Mouse (Mus musculus): ENCODE results near the gene D930007J09Rik. TPM values are rescaled to one million over a fixed set of nuclear protein-coding genes. Genes with fewer than 3 reads are reported as not detected.

Gene D930007J09Rik
- polyA plus RNA-seq, 1 experiment from 2014 or later = not detected

- Histone ChIP-seq H3K9me3 (replicated peaks) (no peaks in the 10 kb centered on the region), H3K4me3 (replicated peaks) (no peak overlapping the region), H3K9ac (no peak overlapping the region), H3K36me3 (no peaks in the 10 kb centered on the region), H3K27me3 (no peaks in the 10 kb centered on the region), H3K27ac (no peak overlapping the region; the same call in 1 of the 2 replicates), H3K4me2 (no peak overlapping the region), H3K4me1 (replicated peaks) (peaks cover 13% of the 10 kb centered on the region)
- 37% methylated on average over 3 of the region's 3 CpGs for WGBS (ENCODE audit: insufficient replicate concordance)
- ATAC-seq (ENCODE audit: low read depth) = no peak
- no peak for DNase-seq
These were observed 30.1 kb upstream of the D930007J09Rik start for GRCm38 (mm10) chr13:32832776-32833175.

GRCm38 (mm10) chr13:32831505-32832273 lies 29.0 kb upstream of the D930007J09Rik start:
- no peak overlapping the region for H3K4me2 ChIP-seq
- H3K4me1 ChIP-seq (replicated peaks) = peaks cover 13% of the 10 kb centered on the region
- no peaks in the 10 kb centered on the region for H3K27me3 ChIP-seq
- no peaks in the 10 kb centered on the region for H3K9me3 ChIP-seq (replicated peaks)
- H3K27ac ChIP-seq = no peak overlapping the region
- H3K4me3 ChIP-seq (replicated peaks) = no peak overlapping the region
- DNase-seq (no peak), ATAC-seq (ENCODE audit: low read depth) (no peak)
- no peak overlapping the region for H3K9ac ChIP-seq
- no peaks in the 10 kb centered on the region for H3K36me3 ChIP-seq
- 52% methylated on average over 3 of the region's 3 CpGs for WGBS (ENCODE audit: insufficient replicate concordance)

GRCm38 (mm10) chr13:32828886-32829285 lies 26.2 kb upstream of the D930007J09Rik start:
- Histone ChIP-seq H3K9me3 (replicated peaks) (no peaks in the 10 kb centered on the region), H3K4me1 (replicated peaks) (peaks cover 13% of the 10 kb centered on the region), H3K36me3 (no peaks in the 10 kb centered on the region), H3K27ac (no peak overlapping the region), H3K4me3 (replicated peaks) (no peak overlapping the region), H3K4me2 (no peak overlapping the region), H3K9ac (no peak overlapping the region), H3K27me3 (no peaks in the 10 kb centered on the region)
- DNase-seq (no peak), ATAC-seq (ENCODE audit: low read depth) (no peak)
- WGBS (ENCODE audit: insufficient replicate concordance) = 14% methylated on average over 4 of the region's 4 CpGs

- WGBS (ENCODE audit: insufficient replicate concordance) = 36% methylated on average over 4 of the region's 4 CpGs
- H3K27me3 ChIP-seq = no peaks in the 10 kb centered on the region
- no peak overlapping the region for H3K9ac ChIP-seq
- DNase-seq (peak; percentile 38), ATAC-seq (ENCODE audit: low read depth) (peak; percentile 57)
- H3K27ac ChIP-seq = no peak overlapping the region
- H3K4me3 ChIP-seq (replicated peaks) = no peak overlapping the region
- H3K4me1 ChIP-seq (replicated peaks) = peaks cover 13% of the 10 kb centered on the region
- no peak overlapping the region for H3K4me2 ChIP-seq
- no peaks in the 10 kb centered on the region for H3K9me3 ChIP-seq (replicated peaks)
- H3K36me3 ChIP-seq = peaks cover 5% of the 10 kb centered on the region; the same call in 1 of the 2 replicates
These were observed 25.3 kb upstream of the D930007J09Rik start for GRCm38 (mm10) chr13:32827951-32828350.

GRCm38 (mm10) chr13:32827111-32827822 lies 24.6 kb upstream of the D930007J09Rik start:
- no peak overlapping the region for H3K9ac ChIP-seq
- no peak overlapping the region for H3K4me3 ChIP-seq (replicated peaks)
- peaks cover 5% of the 10 kb centered on the region; the same call in 1 of the 2 replicates for H3K36me3 ChIP-seq
- H3K4me2 ChIP-seq = no peak overlapping the region
- H3K4me1 ChIP-seq (replicated peaks) = peaks cover 13% of the 10 kb centered on the region
- no peaks in the 10 kb centered on the region for H3K27me3 ChIP-seq
- WGBS (ENCODE audit: insufficient replicate concordance) = 56% methylated on average over 3 of the region's 3 CpGs
- H3K9me3 ChIP-seq (replicated peaks) = no peaks in the 10 kb centered on the region
- ATAC-seq (ENCODE audit: low read depth) (no peak), DNase-seq (no peak)
- no peak overlapping the region for H3K27ac ChIP-seq

GRCm38 (mm10) chr13:32825546-32825945 lies 22.9 kb upstream of the D930007J09Rik start:
- no peak overlapping the region for H3K27ac ChIP-seq
- ATAC-seq (ENCODE audit: low read depth) (no peak), DNase-seq (no peak)
- WGBS (ENCODE audit: insufficient replicate concordance) = 76% methylated on average over 8 of the region's 8 CpGs
- H3K4me2 ChIP-seq = no peak overlapping the region
- no peaks in the 10 kb centered on the region for H3K9me3 ChIP-seq (replicated peaks)
- H3K4me1 ChIP-seq (replicated peaks) = peaks cover 10% of the 10 kb centered on the region
- H3K36me3 ChIP-seq = peaks cover 20% of the 10 kb centered on the region
- H3K9ac ChIP-seq = no peak overlapping the region
- no peaks in the 10 kb centered on the region for H3K27me3 ChIP-seq
- no peak overlapping the region for H3K4me3 ChIP-seq (replicated peaks)

- Histone ChIP-seq H3K4me3 (replicated peaks) (no peak overlapping the region), H3K4me2 (no peak overlapping the region), H3K27me3 (no peaks in the 10 kb centered on the region), H3K36me3 (peaks cover 29% of the 10 kb centered on the region), H3K4me1 (replicated peaks) (peaks cover 10% of the 10 kb centered on the region), H3K9ac (no peak overlapping the region), H3K27ac (no peak overlapping the region), H3K9me3 (replicated peaks) (no peaks in the 10 kb centered on the region)
- no peak for DNase-seq
- WGBS (ENCODE audit: insufficient replicate concordance) = 69% methylated on average over 6 of the region's 6 CpGs
- ATAC-seq (ENCODE audit: low read depth) = peak; percentile 22; the same call in 1 of the 2 replicates
These were observed 22.0 kb upstream of the D930007J09Rik start for GRCm38 (mm10) chr13:32824377-32825330.

GRCm38 (mm10) chr13:32823126-32823525 lies 20.5 kb upstream of the D930007J09Rik start:
- DNase-seq (no peak), ATAC-seq (ENCODE audit: low read depth) (no peak)
- 84% methylated on average over 6 of the region's 6 CpGs for WGBS (ENCODE audit: insufficient replicate concordance)
- 0 out of 2 replicates have a peak, but pooled peaks cover 1% of the 10 kb centered on the region for H3K4me1 ChIP-seq (replicated peaks)
- H3K27me3 ChIP-seq = no peaks in the 10 kb centered on the region
- H3K27ac ChIP-seq = no peak overlapping the region
- no peak overlapping the region for H3K4me3 ChIP-seq (replicated peaks)
- H3K9me3 ChIP-seq (replicated peaks) = no peaks in the 10 kb centered on the region
- peaks cover 42% of the 10 kb centered on the region for H3K36me3 ChIP-seq
- H3K9ac ChIP-seq = no peak overlapping the region
- H3K4me2 ChIP-seq = no peak overlapping the region

- Histone ChIP-seq H3K36me3 (peaks cover 54% of the 10 kb centered on the region), H3K27ac (no peak overlapping the region), H3K9me3 (replicated peaks) (no peaks in the 10 kb centered on the region), H3K4me1 (replicated peaks) (no peaks in the 10 kb centered on the region), H3K9ac (no peak overlapping the region), H3K27me3 (no peaks in the 10 kb centered on the region), H3K4me3 (replicated peaks) (no peak overlapping the region), H3K4me2 (no peak overlapping the region)
- ATAC-seq (ENCODE audit: low read depth) (no peak), DNase-seq (no peak)
- 86% methylated on average over 4 of the region's 4 CpGs for WGBS (ENCODE audit: insufficient replicate concordance)
These were observed 19.0 kb upstream of the D930007J09Rik start for GRCm38 (mm10) chr13:32821671-32822070.

- ATAC-seq (ENCODE audit: low read depth) = no peak
- H3K27me3 ChIP-seq = no peaks in the 10 kb centered on the region
- H3K27ac ChIP-seq = no peak overlapping the region
- no peak overlapping the region for H3K4me3 ChIP-seq (replicated peaks)
- whole genome bisulfite sequencing (ENCODE audit: insufficient replicate concordance) = 86% methylated on average over 5 of the region's 5 CpGs
- no peak overlapping the region for H3K4me2 ChIP-seq
- peaks cover 61% of the 10 kb centered on the region for H3K36me3 ChIP-seq
- no peak for DNase-seq
- H3K9me3 ChIP-seq (replicated peaks) = no peaks in the 10 kb centered on the region
- H3K4me1 ChIP-seq (replicated peaks) = no peaks in the 10 kb centered on the region
- no peak overlapping the region for H3K9ac ChIP-seq
These were observed 17.3 kb upstream of the D930007J09Rik start for GRCm38 (mm10) chr13:32819926-32820325.

- H3K4me2 ChIP-seq = no peak overlapping the region
- H3K9me3 ChIP-seq (replicated peaks) = no peaks in the 10 kb centered on the region
- no peak overlapping the region for H3K4me3 ChIP-seq (replicated peaks)
- no peak overlapping the region for H3K9ac ChIP-seq
- ATAC-seq (ENCODE audit: low read depth) = no peak
- 81% methylated on average over 3 of the region's 3 CpGs for WGBS (ENCODE audit: insufficient replicate concordance)
- H3K4me1 ChIP-seq (replicated peaks) = no peaks in the 10 kb centered on the region
- no peaks in the 10 kb centered on the region for H3K27me3 ChIP-seq
- DNase-seq = no peak
- H3K27ac ChIP-seq = no peak overlapping the region
- H3K36me3 ChIP-seq = peaks cover 63% of the 10 kb centered on the region
These were observed 16.6 kb upstream of the D930007J09Rik start for GRCm38 (mm10) chr13:32819241-32819640.

All from liver, embryonic 13.5 days (tissue).